25 mouse cellular contexts compared by ENCODE assay signal in genomic region chr4:107183203-107183602, GRCm38 (mm10). TPM values are rescaled to one million over a fixed set of nuclear protein-coding genes. Genes with fewer than 3 reads are reported as not detected.
A peak's percentile ranks its signal among the peaks of the same experiment; 100 is the strongest.
DNase-seq lines count a peak whose midpoint lies in the region; ATAC-seq and TF ChIP-seq lines count a peak whose summit lies in the region.
"Had no signal": no experiment of that assay in that cellular context is flagged by ENCODE, and none has a peak within 500 bp of the region (broad histone marks: within the 10 kb centered on the region; RNA-seq: fewer than 3 reads in every experiment).

No protein-coding gene starts in this region.

- peaks cover 11% of the 10 kb centered on the region for H3K4me1 ChIP-seq in heart, adult 2 months (ENCODE audit: control insufficient read depth, insufficient read depth, low read length)
- peaks cover 40% of the 10 kb centered on the region for H3K4me1 ChIP-seq in embryonic facial prominence, embryonic 10.5 days
- peaks cover 29% of the 10 kb centered on the region for H3K4me1 ChIP-seq in embryonic fibroblast, embryonic 13.5 days (ENCODE audit: control insufficient read depth, insufficient read depth, low read length)
- peaks cover 25 to 28% of the 10 kb centered on the region in 2 experiments for H3K4me1 ChIP-seq in liver, embryonic 14.5 days (replicated peaks; ENCODE audit: control insufficient read depth in 2 of 2, insufficient read depth in 2 of 2, low read length in 1 of 2)
- peaks cover 23% of the 10 kb centered on the region for H3K4me1 ChIP-seq in forebrain, embryonic 12.5 days

- H3K4me3 ChIP-seq in heart, adult 2 months, result no peak overlapping the region
- no peak overlapping the region for H3K4me3 ChIP-seq in embryonic facial prominence, embryonic 10.5 days
- H3K4me3 ChIP-seq in embryonic fibroblast, embryonic 13.5 days (ENCODE audit: insufficient read depth, low read length), result no peak overlapping the region
- no peak overlapping the region for H3K4me3 ChIP-seq in liver, embryonic 14.5 days (ENCODE audit: insufficient read depth in 1 of 2, low read depth in 2 of 2, low read length in 2 of 2)
- H3K4me3 ChIP-seq in forebrain, embryonic 12.5 days (replicated peaks), result no peak overlapping the region
- H3K4me3 ChIP-seq: heart, embryonic 15.5 days; layer of hippocampus, adult 2 months; midbrain, embryonic 12.5 days; neural tube, embryonic 13.5 days had no signal

- peak overlapping the region; percentile 23; the same call in 1 of the 2 replicates for H3K4me2 ChIP-seq in liver, embryonic 14.5 days (ENCODE audit: low read depth)
- H3K4me2 ChIP-seq in forebrain, embryonic 12.5 days, result no peak overlapping the region
- H3K4me2 ChIP-seq: heart, embryonic 15.5 days; midbrain, embryonic 12.5 days; neural tube, embryonic 13.5 days had no signal

- no peaks in the 10 kb centered on the region for H3K9me3 ChIP-seq in embryonic facial prominence, embryonic 10.5 days
- H3K9me3 ChIP-seq in liver, embryonic 14.5 days (ENCODE audit: control insufficient read depth, low read length), result no peaks in the 10 kb centered on the region
- H3K9me3 ChIP-seq in forebrain, embryonic 12.5 days, result no peaks in the 10 kb centered on the region
- H3K9me3 ChIP-seq: heart, embryonic 15.5 days; midbrain, embryonic 12.5 days; neural tube, embryonic 13.5 days had no signal

- no peaks in the 10 kb centered on the region for H3K27me3 ChIP-seq in heart, adult 2 months (ENCODE audit: control insufficient read depth, insufficient read depth, low read length)
- H3K27me3 ChIP-seq in embryonic facial prominence, embryonic 10.5 days (replicated peaks; ENCODE audit: low read depth, poor library complexity, severe bottlenecking), result no peaks in the 10 kb centered on the region
- no peaks in the 10 kb centered on the region for H3K27me3 ChIP-seq in liver, embryonic 14.5 days (ENCODE audit: control insufficient read depth, insufficient read depth, low read length)
- H3K27me3 ChIP-seq in forebrain, embryonic 12.5 days, result no peaks in the 10 kb centered on the region
- H3K27me3 ChIP-seq: heart, embryonic 15.5 days; midbrain, embryonic 12.5 days; neural tube, embryonic 13.5 days had no signal

- peaks cover 11% of the 10 kb centered on the region for H3K36me3 ChIP-seq in heart, adult 2 months (ENCODE audit: control insufficient read depth, insufficient read depth, low read length)
- H3K36me3 ChIP-seq in embryonic facial prominence, embryonic 10.5 days (replicated peaks), result peaks cover 25% of the 10 kb centered on the region
- peaks cover 21% of the 10 kb centered on the region for H3K36me3 ChIP-seq in liver, embryonic 14.5 days (replicated peaks; ENCODE audit: control insufficient read depth, insufficient read depth, low read depth)
- H3K36me3 ChIP-seq in forebrain, embryonic 12.5 days (replicated peaks), result peaks cover 21% of the 10 kb centered on the region

- intact Hi-C loops in heart, adult 2 months (cut with DNase I), result no loop called here

- no peak for TF ChIP-seq CTCF in heart, adult 2 months (IDR thresholded peaks at IDR 0.05)
- no peak for TF ChIP-seq CTCF in embryonic fibroblast, embryonic 13.5 days (IDR thresholded peaks at IDR 0.05; ENCODE audit: borderline replicate concordance, insufficient read depth, low read length)
- TF ChIP-seq CTCF in liver, embryonic 14.5 days (IDR thresholded peaks at IDR 0.05; ENCODE audit: low read depth), result no peak

- DNase-seq in heart, adult 11 months, result peak; percentile 70
- DNase-seq in heart, adult 2 months, result no peak
- DNase-seq in embryonic facial prominence, embryonic 10.5 days (ENCODE audit: low spot score), result peak; percentile 13
- DNase-seq in liver, embryonic 14.5 days (ENCODE audit: low read depth in 3 of 3, low spot score in 3 of 3), result no peak
- DNase-seq in lung, postnatal 14 days, result no peak
- DNase-seq in B cell, adult 2 months, result no peak
- DNase-seq: adrenal gland, postnatal 10 days; cerebellum, adult 11 months; cerebellum, postnatal 10 days; forebrain, postnatal 0 days; gastrocnemius, postnatal 14 days; kidney, adult 2 months; kidney, postnatal 10 days; lung, adult 18-20 months; thymus, postnatal 36 days had no signal

- peaks cover 10% of the 10 kb centered on the region for H3K79me2 ChIP-seq in heart, adult 2 months (replicated peaks; ENCODE audit: control insufficient read depth, insufficient read depth, low read length)

- TF ChIP-seq POLR2A in heart, adult 2 months (IDR thresholded peaks at IDR 0.05; ENCODE audit: insufficient read depth, low read depth, low read length), result no peak
- TF ChIP-seq POLR2A in embryonic fibroblast, embryonic 13.5 days (IDR thresholded peaks at IDR 0.05; ENCODE audit: low read depth, low read length), result no peak

- WGBS in heart, adult 2 months, result 77% methylated on average over 4 of the region's 4 CpGs
- WGBS in embryonic facial prominence, embryonic 10.5 days, result 96% methylated on average over 4 of the region's 4 CpGs
- WGBS in liver, embryonic 14.5 days (ENCODE audit: insufficient replicate concordance), result 51% methylated on average over 4 of the region's 4 CpGs
- WGBS in forebrain, embryonic 12.5 days, result 93% methylated on average over 4 of the region's 4 CpGs

- H3K9ac ChIP-seq in heart, adult 2 months (ENCODE audit: low read depth, low read length), result no peak overlapping the region
- no peak overlapping the region for H3K9ac ChIP-seq in liver, embryonic 14.5 days (replicated peaks)
- no peak overlapping the region for H3K9ac ChIP-seq in forebrain, embryonic 12.5 days
- H3K9ac ChIP-seq: forebrain, postnatal 0 days; heart, embryonic 15.5 days; midbrain, embryonic 12.5 days; neural tube, embryonic 13.5 days had no signal

- no peak for TF ChIP-seq EP300 in heart, adult 2 months (IDR thresholded peaks at IDR 0.05; ENCODE audit: insufficient read depth, low read depth, low read length)
- no peak for TF ChIP-seq EP300 in liver, embryonic 14.5 days (IDR thresholded peaks at IDR 0.05; ENCODE audit: low read depth)

- H3K27ac ChIP-seq in heart, adult 2 months, result no peak overlapping the region
- H3K27ac ChIP-seq in embryonic facial prominence, embryonic 10.5 days (replicated peaks), result no peak overlapping the region
- peak overlapping the region; percentile 45 for H3K27ac ChIP-seq in embryonic fibroblast, embryonic 13.5 days (ENCODE audit: insufficient read depth, low read length)
- peak overlapping the region; percentile 26 for H3K27ac ChIP-seq in liver, embryonic 14.5 days
- H3K27ac ChIP-seq in forebrain, embryonic 12.5 days, result no peak overlapping the region
- H3K27ac ChIP-seq: heart, embryonic 15.5 days; layer of hippocampus, adult 2 months; midbrain, embryonic 12.5 days; neural tube, embryonic 13.5 days had no signal

- ATAC-seq in liver, embryonic 14.5 days (ENCODE audit: insufficient read depth), result no peak
- no peak for ATAC-seq in forebrain, embryonic 12.5 days (ENCODE audit: low FRiP score)
- ATAC-seq: forebrain, postnatal 0 days had no signal

RNA-seq across cellular contexts. Expression of gene Tceanc2, which starts 4.3 kb away (rescaled TPM):
- 10 to 100 TPM; 10.1 to 14.7 TPM for total RNA-seq in heart, adult 2 months (2021)
- polyA plus RNA-seq in heart, adult 2 months (2012; rRNA removed), result 3.3 and 4.0 TPM in 2 replicates
- polyA plus RNA-seq in embryonic facial prominence, embryonic 10.5 days (2016; fragmentation: Nextera tagmentation; extraction: Ambion mirVana), result 20.7 and 42.7 TPM in 2 replicates
- 23.0 and 29.7 TPM in 2 replicates for polyA plus RNA-seq in embryonic fibroblast, embryonic 13.5 days (2011; ENCODE audit: insufficient read length, low read depth, missing spikeins)
- 3.3 and 5.5 TPM in 2 replicates for polyA plus RNA-seq in liver, embryonic 14.5 days (2012; rRNA removed)
- 11.3 and 24.2 TPM in 2 replicates for polyA plus RNA-seq in liver, embryonic 14.5 days (2014; fragmentation: Nextera tagmentation; extraction: Ambion mirVana)
- 22.1 and 26.5 TPM in 2 replicates for polyA plus RNA-seq in forebrain, embryonic 12.5 days (2016; fragmentation: Nextera tagmentation; extraction: Ambion mirVana)

RNA-seq across cellular contexts. Expression of gene Tmem59, which starts 5.0 kb away (rescaled TPM):
- total RNA-seq in heart, adult 2 months (2021), result 100 to 1,000 TPM; 132 to 141 TPM
- polyA plus RNA-seq in heart, adult 2 months (2012; rRNA removed), result 139 and 212 TPM in 2 replicates
- 266 and 281 TPM in 2 replicates for polyA plus RNA-seq in embryonic facial prominence, embryonic 10.5 days (2016; fragmentation: Nextera tagmentation; extraction: Ambion mirVana)
- polyA plus RNA-seq in embryonic fibroblast, embryonic 13.5 days (2011; ENCODE audit: insufficient read length, low read depth, missing spikeins), result 388 and 440 TPM in 2 replicates
- 51.3 and 53.7 TPM in 2 replicates for polyA plus RNA-seq in liver, embryonic 14.5 days (2012; rRNA removed)
- 129 and 144 TPM in 2 replicates for polyA plus RNA-seq in liver, embryonic 14.5 days (2014; fragmentation: Nextera tagmentation; extraction: Ambion mirVana)
- 289 and 296 TPM in 2 replicates for polyA plus RNA-seq in forebrain, embryonic 12.5 days (2016; fragmentation: Nextera tagmentation; extraction: Ambion mirVana)

RNA-seq across cellular contexts. Expression of gene Ldlrad1, which starts 25.8 kb away (rescaled TPM):
- total RNA-seq in heart, adult 2 months (2021), result not detected
- polyA plus RNA-seq in heart, adult 2 months (2012; rRNA removed), result 2.1 TPM in 1 of 2 replicates, not detected in the other
- not detected in 2 replicates for polyA plus RNA-seq in embryonic facial prominence, embryonic 10.5 days (2016; fragmentation: Nextera tagmentation; extraction: Ambion mirVana)
- polyA plus RNA-seq in embryonic fibroblast, embryonic 13.5 days (2011; ENCODE audit: insufficient read length, low read depth, missing spikeins), result not detected in 2 replicates
- polyA plus RNA-seq in liver, embryonic 14.5 days (2012; rRNA removed), result not detected in 2 replicates
- polyA plus RNA-seq in liver, embryonic 14.5 days (2014; fragmentation: Nextera tagmentation; extraction: Ambion mirVana), result not detected in 2 replicates
- not detected in 2 replicates for polyA plus RNA-seq in forebrain, embryonic 12.5 days (2016; fragmentation: Nextera tagmentation; extraction: Ambion mirVana)
- total RNA-seq: forebrain, postnatal 0 days; gastrocnemius, postnatal 14 days; heart, adult 8-10 months; layer of hippocampus, adult 2 months; left cerebral cortex, adult 18-20 months; left cerebral cortex, postnatal 36 days had no signal
- polyA plus RNA-seq: forebrain, postnatal 0 days; heart, embryonic 15.5 days; hindbrain, embryonic 11.5 days; kidney, adult 2 months; midbrain, embryonic 12.5 days; neural tube, embryonic 13.5 days had no signal

Comparison
In these comparisons a context has a peak if more than half of its experiments do, and no peak if none do; other contexts are left out.
1. DNase-seq: peak in heart, adult 11 months (single experiment) and embryonic facial prominence, embryonic 10.5 days (single experiment); none in heart, adult 2 months (0 of 2), liver, embryonic 14.5 days (0 of 3), lung, postnatal 14 days (single experiment) and B cell, adult 2 months (0 of 2).
2. H3K27ac ChIP-seq: peak in embryonic fibroblast, embryonic 13.5 days (single experiment) and liver, embryonic 14.5 days (single experiment); none in heart, adult 2 months (single experiment), embryonic facial prominence, embryonic 10.5 days (single experiment) and forebrain, embryonic 12.5 days (single experiment).